Mouse (Mus musculus) c-Kit-positive CD71-positive TER-119-positive erythroid progenitor cells, embryonic 14.5 days (primary cell): Measurements from ENCODE around the gene Slc7a5.

ENCODE experiments used
- DNase-seq: peaks from one replicate; pipeline ENCODE4 v3.0.0-alpha.2; 2013; ENCODE audit warnings: low spot score

Slc7a5 gene

GRCm38 (mm10) chr8:121935341-121936294 is 28.1 kb upstream of the Slc7a5 start:
- DNase-seq = no peak

DNA sequence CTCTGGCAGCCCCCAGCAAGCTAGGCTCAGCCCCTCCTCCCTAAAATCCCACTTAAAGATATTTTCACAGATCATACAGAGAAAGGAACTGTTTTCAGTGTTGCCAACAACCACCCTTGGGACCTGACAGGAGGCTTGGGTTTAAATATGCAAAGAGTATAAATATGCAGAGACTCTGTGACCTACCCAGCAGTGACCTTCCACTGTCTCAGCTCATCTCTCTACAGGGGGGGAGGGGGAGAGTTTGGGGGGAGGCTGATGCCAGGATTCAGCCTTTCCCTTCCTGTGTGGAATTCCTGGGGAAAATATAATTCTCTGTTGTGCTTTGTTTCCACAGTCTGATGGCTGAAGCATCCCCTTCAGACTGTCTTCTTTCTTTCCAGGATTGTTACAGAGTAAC is 27.4 kb upstream of the Slc7a5 start:
- DNase-seq = no peak

DNA sequence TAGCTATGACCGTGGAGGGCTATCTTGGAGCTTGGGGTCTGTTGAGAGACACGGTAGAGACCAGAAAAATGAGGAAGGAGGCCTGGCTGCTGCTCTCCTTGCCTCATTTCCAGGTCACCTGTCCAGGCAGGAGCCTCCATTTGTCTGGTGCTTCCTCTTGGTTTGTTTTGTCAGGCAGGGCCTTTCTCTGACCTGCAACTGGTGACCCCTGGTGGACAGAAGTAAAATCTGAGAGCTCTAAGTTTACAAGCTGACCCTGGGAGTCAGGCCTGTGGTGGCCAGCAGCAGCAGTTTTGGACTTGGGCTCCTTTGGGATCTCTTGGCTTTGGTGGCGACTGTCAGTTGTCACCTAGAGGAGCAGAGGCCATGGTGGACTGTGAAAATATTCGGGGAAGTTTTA is 27.0 kb upstream of the Slc7a5 start:
- DNase-seq = no peak

GRCm38 (mm10) chr8:121932668-121933520 is 25.4 kb upstream of the Slc7a5 start:
- DNase-seq = no peak

DNA sequence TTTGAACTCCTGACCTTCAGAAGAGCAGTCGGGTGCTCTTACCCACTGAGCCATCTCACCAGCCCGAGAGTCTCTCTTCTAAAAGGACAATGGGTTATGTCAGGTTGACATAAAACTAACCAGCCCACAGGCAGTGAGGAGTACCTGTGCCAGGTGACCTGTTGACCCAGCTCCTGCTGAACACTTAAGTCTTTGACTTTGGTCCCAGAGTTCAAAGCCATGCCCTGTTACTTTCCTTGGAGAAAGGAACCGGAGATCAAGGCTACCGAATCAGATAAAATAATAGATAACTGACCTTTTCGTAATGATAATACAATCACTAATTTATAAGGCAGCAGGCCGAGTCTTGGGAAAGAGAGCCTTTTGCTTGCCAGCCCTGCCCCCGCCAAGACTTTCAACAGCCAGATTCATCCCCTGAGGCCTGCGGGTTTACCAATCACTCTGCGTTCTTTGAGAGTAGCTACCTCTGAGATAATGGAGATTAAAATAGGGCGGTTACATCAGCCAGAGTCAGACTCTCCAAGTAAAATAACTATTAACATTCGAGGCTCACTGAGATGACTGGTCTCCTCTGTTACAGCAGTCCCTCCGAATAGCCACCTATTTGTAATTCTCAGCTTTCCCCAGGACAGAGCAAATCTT is 24.7 kb upstream of the Slc7a5 start:
- no peak for DNase-seq

- DNase-seq = no peak
Measured at GRCm38 (mm10) chr8:121931571-121931970, 24.1 kb upstream of the Slc7a5 start.

DNA sequence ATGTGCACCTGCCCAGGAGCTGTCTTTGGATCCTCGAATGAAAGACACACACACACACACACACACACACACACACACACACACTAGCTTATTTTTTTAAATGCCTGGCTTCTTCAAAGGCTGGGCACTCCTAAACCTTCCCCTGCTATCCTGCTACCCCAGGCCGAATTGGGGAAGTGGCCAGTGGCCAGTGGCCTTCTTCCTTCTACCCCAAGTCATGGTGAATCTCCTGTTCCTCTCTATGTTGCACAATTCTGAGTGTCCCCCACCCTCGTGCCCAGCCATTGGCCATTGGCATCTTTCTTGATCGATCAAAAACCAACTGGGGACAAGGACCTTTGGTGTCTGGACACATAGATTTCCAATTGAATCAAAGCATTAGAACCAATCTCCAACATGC is 22.6 kb upstream of the Slc7a5 start:
- no peak for DNase-seq

GRCm38 (mm10) chr8:121927316-121927715 is 19.8 kb upstream of the Slc7a5 start:
- no peak for DNase-seq

- no peak for DNase-seq
Measured at GRCm38 (mm10) chr8:121926266-121926665, 18.8 kb upstream of the Slc7a5 start.

- DNase-seq = peak; percentile 80
Measured at GRCm38 (mm10) chr8:121925624-121926023, 18.1 kb upstream of the Slc7a5 start.

DNA sequence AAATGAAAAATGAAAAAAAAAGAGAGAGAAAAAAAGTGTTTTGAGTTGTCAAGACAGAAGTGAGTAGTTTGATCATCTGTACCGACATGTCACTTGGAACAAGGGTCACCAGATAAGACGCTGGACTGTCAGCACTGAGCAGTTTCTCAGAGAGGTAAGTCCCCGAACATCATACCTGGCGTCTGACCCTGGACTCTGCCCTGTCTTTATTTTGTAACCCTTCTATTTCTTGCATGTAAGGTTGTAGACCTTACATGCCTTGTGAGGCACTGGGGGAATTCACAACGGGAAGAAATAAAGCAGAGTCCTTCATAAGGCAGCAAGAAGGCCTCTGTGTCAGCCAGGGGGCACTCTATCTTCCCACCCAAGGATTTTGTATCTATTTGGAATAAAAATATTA is 17.2 kb upstream of the Slc7a5 start:
- DNase-seq = no peak

- no peak for DNase-seq
Measured at GRCm38 (mm10) chr8:121922101-121922500, 14.6 kb upstream of the Slc7a5 start.

DNA sequence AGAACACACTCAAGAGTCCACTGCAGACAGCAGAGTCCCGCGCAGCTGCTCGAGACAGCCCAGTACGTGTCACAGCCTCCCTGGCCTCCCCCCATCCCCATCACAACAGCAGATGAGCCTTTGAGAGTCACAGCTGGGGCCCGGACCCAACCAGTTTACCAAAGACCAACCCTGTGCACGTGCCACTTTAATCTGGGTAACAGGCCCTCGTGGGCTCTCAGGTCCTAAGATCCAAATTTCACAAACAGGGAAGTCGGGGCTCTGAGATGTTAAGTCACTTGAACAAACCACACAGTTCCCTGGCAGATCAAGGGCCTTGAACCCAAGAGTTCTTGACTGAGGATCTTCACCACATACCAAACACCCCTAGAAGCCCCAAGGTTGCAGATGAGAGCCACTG is 14.1 kb upstream of the Slc7a5 start:
- DNase-seq = no peak

GRCm38 (mm10) chr8:121919731-121920130 is 12.2 kb upstream of the Slc7a5 start:
- DNase-seq = no peak

DNA sequence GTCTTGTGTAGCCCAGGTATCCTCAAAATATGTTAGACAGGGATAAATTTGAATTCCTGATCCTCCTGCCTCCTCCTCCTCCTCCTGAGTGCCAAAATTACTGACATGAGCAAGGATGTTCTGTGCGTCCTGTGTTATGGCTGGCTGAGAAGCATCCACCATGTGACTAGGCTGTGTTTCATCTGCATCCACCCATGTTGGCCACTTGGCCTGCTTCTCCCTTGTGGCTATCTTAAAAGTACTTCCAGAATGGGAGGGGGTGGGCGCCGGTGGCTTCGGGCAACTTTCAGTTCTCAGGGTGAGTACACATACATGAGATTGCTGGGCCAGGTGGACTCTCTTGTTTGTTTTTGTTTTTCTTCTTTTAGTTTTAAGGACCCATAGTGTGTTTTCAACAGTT is 11.7 kb upstream of the Slc7a5 start:
- no peak for DNase-seq

DNA sequence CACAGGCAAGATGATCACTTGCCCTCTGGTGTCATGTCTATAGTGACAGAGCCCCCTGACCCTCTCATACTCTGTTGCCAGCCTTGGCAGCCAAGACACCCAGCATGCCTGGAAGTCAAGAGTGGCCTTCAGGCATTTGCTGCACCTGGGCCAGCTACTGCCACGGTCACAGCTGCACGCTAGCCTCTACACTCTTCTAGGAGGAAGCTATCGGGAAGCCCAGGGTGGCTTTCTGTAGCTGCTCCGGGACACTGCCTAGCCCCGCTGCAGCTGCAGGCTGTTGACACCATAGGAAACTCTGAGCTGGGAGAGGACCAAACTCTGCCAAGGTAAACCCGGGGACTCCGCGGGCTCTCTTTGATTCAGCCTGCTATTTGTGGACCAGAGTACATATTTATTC is 5.9 kb upstream of the Slc7a5 start:
- no peak for DNase-seq

GRCm38 (mm10) chr8:121912831-121913230 is 5.3 kb upstream of the Slc7a5 start:
- no peak for DNase-seq

GRCm38 (mm10) chr8:121911987-121912386 is 4.5 kb upstream of the Slc7a5 start:
- no peak for DNase-seq

- no peak for DNase-seq
Measured at GRCm38 (mm10) chr8:121911400-121911799, 3.9 kb upstream of the Slc7a5 start.

- peak; percentile 89 for DNase-seq
Measured at GRCm38 (mm10) chr8:121909663-121910062, 2.2 kb upstream of the Slc7a5 start.

GRCm38 (mm10) chr8:121909148-121909541 is 1.7 kb upstream of the Slc7a5 start:
- no peak for DNase-seq

DNA sequence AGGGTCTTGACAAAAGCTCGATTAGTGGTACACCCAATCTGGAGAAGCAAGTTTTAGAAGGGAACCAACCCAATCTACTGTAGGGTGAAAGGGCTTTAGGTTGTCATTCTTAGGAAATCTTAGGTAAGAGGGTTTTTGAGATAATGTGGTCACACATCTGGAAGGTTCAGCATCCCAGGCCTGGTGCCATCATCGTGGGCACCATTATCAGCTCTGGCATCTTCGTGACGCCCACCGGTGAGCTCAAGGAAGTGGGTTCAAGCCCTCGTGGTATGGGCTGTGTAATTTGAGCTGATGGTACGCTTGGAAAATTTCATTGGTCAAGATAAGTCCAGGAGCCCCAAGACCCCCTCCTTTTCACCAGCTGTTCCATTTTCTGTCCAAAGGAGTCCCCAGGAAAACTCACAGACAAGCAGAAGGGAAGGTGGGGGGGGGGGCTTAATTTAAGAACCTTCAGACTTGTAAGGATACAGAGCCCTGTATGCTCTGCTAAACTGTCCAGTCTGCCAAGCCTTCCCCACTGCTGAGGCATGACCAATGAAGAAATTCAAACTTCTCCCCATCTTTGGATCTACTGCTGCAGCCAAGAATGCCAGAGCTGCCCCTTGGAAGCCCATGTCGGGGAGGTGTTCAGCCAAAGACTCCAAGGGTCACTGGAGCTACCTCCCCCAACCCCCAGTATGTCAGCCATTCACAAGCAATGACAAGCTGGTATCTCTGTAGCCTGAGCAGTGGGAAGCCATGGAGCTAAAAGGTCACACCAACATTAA is 1.1 kb upstream of the Slc7a5 start:
- no peak for DNase-seq
